Mouse (Mus musculus) spleen, adult 2 months (tissue): Measurements from ENCODE around the gene Fgfr2. TPM values are rescaled to one million over a fixed set of nuclear protein-coding genes. Genes with fewer than 3 reads are reported as not detected.
A peak's percentile ranks its signal among the peaks of the same experiment; 100 is the strongest.

Experiments
- DNase-seq, 2 experiments: peaks; one replicate each; pipeline versions ENCODE4 v3.0.0 to v3.0.0-alpha.2; 2012 to 2021; ENCODE audit warnings: low spot score in 2 of 2, low read depth in 1 of 2
- H3K27ac ChIP-seq: fragments of 200-500 bp; 2 replicates; pipeline ENCODE4 v1.5.1; 2012; ENCODE audit warnings: low read length, inconsistent platforms; ENCODE audit not compliant: insufficient read depth
- H3K27me3 ChIP-seq: fragments of 200-500 bp; 2 replicates; pipeline ENCODE4 v1.6.1; 2012; ENCODE audit warnings: mild to moderate bottlenecking, moderate library complexity, low read length, inconsistent platforms; ENCODE audit not compliant: control insufficient read depth, insufficient read depth
- H3K36me3 ChIP-seq: fragments of 200-500 bp; 2 replicates; pipeline ENCODE4 v1.6.1; 2012; ENCODE audit warnings: mild to moderate bottlenecking, low read length, inconsistent platforms; ENCODE audit not compliant: control insufficient read depth, insufficient read depth
- H3K4me1 ChIP-seq: fragments of 200-500 bp; 2 replicates; pipeline ENCODE4 v1.6.1; 2011; ENCODE audit warnings: inconsistent platforms; ENCODE audit not compliant: control insufficient read depth, insufficient read depth, insufficient read length
- H3K4me3 ChIP-seq: fragments of 200-500 bp; 2 replicates; pipeline ENCODE4 v1.5.1; 2011; ENCODE audit warnings: mild to moderate bottlenecking, inconsistent platforms; ENCODE audit not compliant: insufficient read depth, insufficient read length; ENCODE audit errors: extremely low read depth
- CTCF ChIP-seq: fragments of 200-500 bp; IDR thresholded peaks from 2 replicates; pipeline ENCODE4 v1.5.1; 2011; ENCODE audit warnings: mild to moderate bottlenecking, inconsistent platforms; ENCODE audit not compliant: insufficient read depth, insufficient read length, insufficient replicate concordance; ENCODE audit errors: extremely low read depth
- POLR2A ChIP-seq: fragments of 200-500 bp; IDR thresholded peaks from 2 replicates; pipeline ENCODE4 v1.6.1; 2011; ENCODE audit warnings: low read depth, low read length, inconsistent platforms
- WGBS: fragments of 180-500 bp; shearing (Covaris S2); methylation state at CpG from one replicate; pipeline ENCODE4 v1.1.7; 2018; 5-methylcytosine and 5-hydroxymethylcytosine counted together
- polyA plus RNA-seq: library from polyadenylated mRNA; depleted of rRNA; stranded (reverse); fragments of >200 nt; gene quantifications from 2 replicates; pipeline ENCODE4 v1.2.3, GENCODE M21; 2012

Gene Fgfr2
- polyA plus RNA-seq, 1 experiment = 1.6 TPM

GRCm38 (mm10) chr7:132859042-132859958 lies 263.9 kb downstream of the Fgfr2 start, which contains the start of gene Abraxas2:
Gene Abraxas2 (plus strand): TSS chr7:132859225.
- H3K36me3 ChIP-seq = no peaks in the 10 kb centered on the region
- H3K27me3 ChIP-seq = no peaks in the 10 kb centered on the region
- peak; percentile 80 to 97 for DNase-seq
- H3K4me3 ChIP-seq = peak within 1 kb of the TSS; percentile 91
- WGBS = under 1% methylated on average over 53 of the region's 53 CpGs
- no peaks in the 10 kb centered on the region; the same call in none of the 2 replicates for H3K4me1 ChIP-seq
- TF ChIP-seq CTCF = no peak
- peak; percentile 62; the same call in 1 of the 2 replicates for TF ChIP-seq POLR2A
- H3K27ac ChIP-seq = peak within 1 kb of the TSS; percentile 81

GRCm38 (mm10) chr7:132858043-132858608 lies 265.0 kb downstream of the Fgfr2 start:
- no peak overlapping the region for H3K4me3 ChIP-seq
- 66% methylated on average over 5 of the region's 5 CpGs for WGBS
- no peaks in the 10 kb centered on the region; the same call in none of the 2 replicates for H3K4me1 ChIP-seq
- TF ChIP-seq POLR2A (no peak), CTCF (no peak)
- no peak overlapping the region for H3K27ac ChIP-seq
- DNase-seq = no peak
- no peaks in the 10 kb centered on the region for H3K27me3 ChIP-seq
- H3K36me3 ChIP-seq = no peaks in the 10 kb centered on the region

- Histone ChIP-seq H3K4me1 (peaks cover 5% of the 10 kb centered on the region), H3K4me3 (no peak overlapping the region), H3K27me3 (no peaks in the 10 kb centered on the region), H3K27ac (no peak overlapping the region), H3K36me3 (no peaks in the 10 kb centered on the region)
- WGBS = 63% methylated on average over 1 of the region's 1 CpGs
- TF ChIP-seq CTCF (no peak), POLR2A (no peak)
- DNase-seq = no peak
These were observed 267.1 kb downstream of the Fgfr2 start for GRCm38 (mm10) chr7:132856083-132856482.

GRCm38 (mm10) chr7:132853946-132854345 lies 269.2 kb downstream of the Fgfr2 start:
- H3K4me3 ChIP-seq = no peak overlapping the region
- H3K27me3 ChIP-seq = no peaks in the 10 kb centered on the region
- H3K4me1 ChIP-seq = peaks cover 5% of the 10 kb centered on the region
- WGBS = 72% methylated on average over 4 of the region's 4 CpGs
- H3K27ac ChIP-seq = no peak overlapping the region
- H3K36me3 ChIP-seq = peaks cover 8% of the 10 kb centered on the region
- TF ChIP-seq POLR2A = no peak
- no peak for TF ChIP-seq CTCF
- DNase-seq = no peak

GRCm38 (mm10) chr7:132853361-132853760 lies 269.8 kb downstream of the Fgfr2 start:
- H3K4me3 ChIP-seq = no peak overlapping the region
- TF ChIP-seq CTCF (no peak), POLR2A (no peak)
- 85% methylated on average over 6 of the region's 6 CpGs for WGBS
- DNase-seq = no peak
- H3K36me3 ChIP-seq = peaks cover 8% of the 10 kb centered on the region
- H3K27ac ChIP-seq = no peak overlapping the region
- peaks cover 5% of the 10 kb centered on the region for H3K4me1 ChIP-seq
- no peaks in the 10 kb centered on the region for H3K27me3 ChIP-seq

GRCm38 (mm10) chr7:132852173-132852844 lies 270.8 kb downstream of the Fgfr2 start, which contains the start of gene Eef1akmt2:
Gene Eef1akmt2 (minus strand): TSS chr7:132852673.
- Histone ChIP-seq H3K27me3 (no peaks in the 10 kb centered on the region), H3K4me1 (peaks cover 5% of the 10 kb centered on the region; the same call in 1 of the 2 replicates), H3K36me3 (peaks cover 9% of the 10 kb centered on the region), H3K27ac (peak within 1 kb of the TSS; percentile 95), H3K4me3 (peak within 1 kb of the TSS; percentile 77)
- TF ChIP-seq CTCF = no peak
- peak; percentile 34 for TF ChIP-seq POLR2A
- peak; percentile 77 to 81 for DNase-seq
- WGBS = 1% methylated on average over 37 of the region's 37 CpGs
